Mouse (Mus musculus) cerebellum, adult 11-12 months (tissue): Measurements from ENCODE around the gene Olfr794.

Experiments
- DNase-seq: peaks from one replicate; pipeline ENCODE4 v3.0.0; 2022

The Olfr794 gene

DNA sequence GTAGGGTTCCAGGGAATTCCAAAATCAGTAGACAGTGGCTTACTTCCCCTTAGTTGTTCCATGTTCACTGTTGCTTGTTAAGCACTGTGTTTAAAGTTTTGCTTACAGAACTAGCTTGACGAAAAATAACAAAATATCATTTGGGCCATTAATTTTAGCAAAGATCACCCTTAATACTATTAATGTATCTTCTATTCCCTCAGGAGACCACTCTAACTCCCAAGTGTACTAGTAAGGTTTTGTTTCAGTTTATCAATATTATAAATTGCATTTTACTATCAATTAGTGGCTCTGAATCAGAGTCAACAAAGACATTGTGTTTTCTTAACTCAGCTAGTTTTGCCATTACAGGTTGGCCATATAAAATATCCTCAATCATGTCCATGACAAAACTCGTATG is at the start of gene Olfr794:
Gene Olfr794, plus strand, starts transcription at position 301 of the 400 bp plus-strand sequence.
- no peak for DNase-seq

DNA sequence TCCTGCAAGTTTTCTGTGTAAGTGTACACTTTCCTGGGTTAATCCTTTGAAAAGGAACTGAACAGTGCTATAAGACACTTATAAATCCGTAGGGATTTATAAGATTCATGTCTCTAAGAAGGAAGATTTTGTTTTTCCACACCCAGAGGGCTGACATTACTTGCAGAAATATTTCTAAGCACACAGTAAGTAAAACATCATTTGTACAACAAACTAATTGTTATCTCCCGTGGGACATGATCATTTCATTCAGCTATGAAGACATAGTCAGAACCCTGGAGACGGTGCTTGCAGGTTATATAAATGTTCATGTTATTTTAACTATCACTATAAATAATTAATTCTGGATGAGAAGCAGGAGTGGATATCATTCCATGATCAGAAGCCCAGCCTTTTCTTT is 46.0 kb upstream of the Olfr794 start, which contains the start of gene Olfr791:
Gene Olfr791, plus strand, starts transcription at position 301 of the 400 bp plus-strand sequence.
- DNase-seq = no peak

DNA sequence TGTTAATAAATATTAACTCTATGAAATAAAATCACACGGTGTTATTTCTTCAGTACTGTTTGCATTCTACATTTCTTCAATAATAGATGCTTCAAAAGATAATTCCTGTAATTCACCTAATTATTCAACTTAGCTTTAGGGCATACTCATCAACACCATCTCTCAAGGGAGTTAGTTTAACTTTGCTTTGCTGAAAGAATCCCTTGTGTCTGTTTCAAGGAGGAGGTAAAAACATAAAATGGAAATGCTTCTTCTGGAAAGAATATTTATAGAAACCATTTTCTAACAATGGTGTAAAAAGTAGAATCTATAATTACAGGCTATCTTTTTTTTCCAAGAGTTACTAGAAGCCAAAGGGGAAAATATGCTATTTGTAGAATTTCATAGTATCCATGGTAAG is 28.6 kb upstream of the Olfr794 start, which contains the start of gene Olfr792:
Gene Olfr792, plus strand, starts transcription at position 301 of the 400 bp plus-strand sequence.
- no peak for DNase-seq

DNA sequence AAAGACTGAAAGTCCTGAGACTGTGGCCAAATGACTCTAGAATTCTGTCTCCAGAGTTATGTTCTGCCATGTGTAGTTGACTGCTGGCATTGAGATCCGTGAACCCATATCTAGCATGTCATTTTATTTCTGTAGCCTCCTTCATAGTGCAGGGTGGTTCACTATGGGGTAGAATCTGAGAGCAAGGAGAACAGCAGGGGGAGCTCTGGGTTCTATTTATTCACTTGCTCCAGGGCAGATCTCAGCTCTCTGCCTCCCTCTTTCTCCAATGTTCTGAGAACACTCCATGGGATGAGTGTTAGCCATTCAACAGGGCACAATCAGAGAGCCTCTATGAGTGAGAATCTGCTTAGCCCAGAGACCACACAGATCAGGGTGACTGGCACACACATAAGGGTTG is 18.1 kb upstream of the Olfr794 start:
- no peak for DNase-seq

DNA sequence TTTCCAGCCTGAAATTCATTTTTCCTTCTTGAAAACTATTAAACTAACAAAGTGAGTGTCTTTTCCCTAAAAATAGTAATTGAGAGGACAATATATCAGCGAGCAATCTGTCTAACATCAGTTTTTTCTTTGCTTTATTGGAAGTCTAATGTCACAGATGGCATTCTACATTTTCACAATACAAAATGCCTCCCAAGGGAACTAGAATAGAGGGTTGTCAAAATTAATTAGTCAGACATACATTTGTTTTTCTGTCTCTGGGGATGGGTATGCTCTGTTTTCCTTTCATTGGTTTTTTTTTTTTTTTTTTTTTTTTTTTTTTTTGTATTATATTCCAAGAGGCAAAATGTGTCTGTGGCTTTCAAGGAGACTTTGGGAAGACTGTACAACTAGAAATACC is 9.6 kb downstream of the Olfr794 start:
- no peak for DNase-seq

DNA sequence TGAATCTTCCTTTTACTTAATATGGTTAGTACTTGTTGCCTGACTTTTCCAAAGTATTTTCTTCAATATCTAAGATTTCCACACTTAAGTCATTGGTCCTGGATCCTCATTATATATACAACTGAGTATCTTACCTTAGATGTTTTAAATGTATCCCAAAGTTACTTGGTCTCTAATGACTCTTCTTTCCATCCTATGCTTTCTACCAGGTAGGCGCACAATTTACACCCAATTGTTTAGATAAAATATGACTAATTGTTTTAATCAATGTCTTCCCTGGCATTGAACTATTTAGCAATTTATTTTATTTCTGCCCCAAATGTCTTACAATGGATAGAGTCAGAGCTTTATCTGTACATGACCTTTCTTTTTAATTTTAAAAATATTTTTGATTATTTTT is 45.0 kb downstream of the Olfr794 start, which contains the start of gene Olfr796:
Gene Olfr796, minus strand, starts transcription at position 101 of the 400 bp plus-strand sequence.
- DNase-seq = no peak

DNA sequence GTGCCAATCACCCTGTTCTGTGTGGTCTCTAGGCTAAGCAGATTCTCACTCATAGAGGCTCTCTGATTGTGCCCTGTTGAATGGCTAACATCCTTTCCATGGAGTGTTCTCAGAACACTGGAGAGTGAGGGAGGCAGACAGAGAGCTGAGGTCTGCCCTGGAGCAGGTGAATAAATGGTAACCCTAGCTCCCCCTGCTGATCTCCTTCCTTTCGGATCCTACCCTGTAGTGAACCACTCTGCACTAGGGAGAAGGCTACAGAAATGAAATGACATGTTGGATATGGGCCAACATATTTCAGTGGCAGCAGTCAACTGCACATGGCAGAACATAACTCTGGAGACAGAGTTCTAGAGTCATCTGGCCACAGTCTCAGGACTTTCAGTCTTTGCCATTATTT is 54.3 kb downstream of the Olfr794 start:
- DNase-seq = no peak
